Comparison of ENCODE assay signal across 18 mouse cellular contexts in genomic region chr8:13149866-13150265, GRCm38 (mm10). TPM values are rescaled to one million over a fixed set of nuclear protein-coding genes. Genes with fewer than 3 reads are reported as not detected.
DNase-seq lines count a peak whose midpoint lies in the region; TF ChIP-seq lines count a peak whose summit lies in the region.
"Had no signal": no experiment of that assay in that cellular context is flagged by ENCODE, and none has a peak within 500 bp of the region (broad histone marks: within the 10 kb centered on the region; RNA-seq: fewer than 3 reads in every experiment).

No protein-coding gene starts in this region.

- no peak for TF ChIP-seq CTCF in gastrocnemius, adult 2 months (IDR thresholded peaks at IDR 0.05)

- peak; percentile 21 for DNase-seq in cerebellum, adult 9-10 months
- DNase-seq in cerebellum, adult 8-10 months, result no peak
- DNase-seq in gastrocnemius, adult 2 months, result no peak
- DNase-seq in gastrocnemius, postnatal 10 days, result no peak
- DNase-seq in ES-CJ7 (ENCODE audit: low read depth, low spot score) (peak; percentile 35), ZHBTc4 (ENCODE audit: low read depth, low spot score) (peak; percentile 55)
- no peak for DNase-seq in ovary, postnatal 14 days (ENCODE audit: low spot score)
- DNase-seq: adrenal gland, adult 2 months; adrenal gland, postnatal 10 days; adrenal gland, postnatal 25 days; cerebellum, adult 11-12 months; cerebellum, adult 9-11 months; embryo, embryonic 11 days had no signal

- no peak overlapping the region for H3K4me3 ChIP-seq in gastrocnemius, adult 2 months
- H3K4me3 ChIP-seq: embryonic facial prominence, embryonic 13.5 days; embryonic facial prominence, embryonic 15.5 days; erythroblast, embryonic 14.5 days; forebrain, embryonic 10.5 days; forebrain, embryonic 12.5 days had no signal

- H3K27ac ChIP-seq in gastrocnemius, adult 2 months, result peak overlapping the region; percentile 90
- H3K27ac ChIP-seq: embryonic facial prominence, embryonic 13.5 days; embryonic facial prominence, embryonic 15.5 days; forebrain, embryonic 10.5 days; forebrain, embryonic 12.5 days had no signal

- intact Hi-C loops in gastrocnemius, adult 2 months (cut with DNase I), result loop anchor here (1.0 to 5.0 kb wide), 3 partner anchors 43 to 103 kb away; partner anchors contain the start of genes Cul4a and Pcid2

RNA-seq across cellular contexts. Expression of gene Lamp1, which starts 9.1 kb away (rescaled TPM):
- total RNA-seq in gastrocnemius, adult 2 months (2021), result 100 to 1,000 TPM; 378 to 400 TPM
- 100 to 1,000 TPM; 234 to 237 TPM for total RNA-seq in gastrocnemius, postnatal 10 days (2021)

RNA-seq across cellular contexts. Expression of gene Cul4a, which starts 44.4 kb away (rescaled TPM):
- total RNA-seq in gastrocnemius, adult 2 months (2021), result 10 to 100 TPM; 67.6 to 68.5 TPM
- total RNA-seq in gastrocnemius, postnatal 10 days (2021), result 10 to 100 TPM; 92.3 to 92.4 TPM

RNA-seq across cellular contexts. Expression of gene Pcid2, which starts 44.6 kb away (rescaled TPM):
- 1 to 10 TPM; 7.4 to 7.7 TPM for total RNA-seq in gastrocnemius, adult 2 months (2021)
- total RNA-seq in gastrocnemius, postnatal 10 days (2021), result 10 to 100 TPM; 10.7 to 11.1 TPM

RNA-seq across cellular contexts. Expression of gene Grtp1, which starts 50.6 kb away (rescaled TPM):
- total RNA-seq in gastrocnemius, adult 2 months (2021), result 10 to 100 TPM in 1 of 2 experiments, 1 to 10 TPM in 1; 9.7 to 20.6 TPM
- total RNA-seq in gastrocnemius, postnatal 10 days (2021), result 10 to 100 TPM in 1 of 2 experiments, 1 to 10 TPM in 1; 9.8 to 14.0 TPM

Comparison
In these comparisons a context has a peak if more than half of its experiments do, and no peak if none do; other contexts are left out.
1. DNase-seq: peak in cerebellum, adult 9-10 months (single experiment), ES-CJ7 (single experiment) and ZHBTc4 (single experiment); none in cerebellum, adult 8-10 months (single experiment), gastrocnemius, adult 2 months (single experiment), gastrocnemius, postnatal 10 days (single experiment) and ovary, postnatal 14 days (single experiment).